Mouse (Mus musculus) MEL (cell line): ENCODE results near the gene Gli1. TPM values are rescaled to one million over a fixed set of nuclear protein-coding genes. Genes with fewer than 3 reads are reported as not detected.

Experiments
- DNase-seq: peaks from one replicate; pipeline ENCODE4 v3.0.0; 2011; ENCODE audit warnings: low read depth, low spot score
- H3K27ac ChIP-seq: 2 replicates; pipeline ENCODE4 v1.5.1; 2012; ENCODE audit warnings: low read depth, mild to moderate bottlenecking, control low read depth, low read length, moderate library complexity; ENCODE audit not compliant: control insufficient read depth
- H3K27me3 ChIP-seq, 2 experiments: fragments of 150-350 bp in 1 of 2; sonication (generic) in 1 of 2; 2 replicates each; pipeline ENCODE4 v1.6.1; 2012; ENCODE audit warnings: low read length in 2 of 2, mild to moderate bottlenecking in 2 of 2, improper control_type of control experiment in 1 of 2, moderate library complexity in 1 of 2; ENCODE audit not compliant: insufficient read depth in 2 of 2, control insufficient read depth in 1 of 2
- H3K36me3 ChIP-seq, 2 experiments: 2 replicates each; pipeline ENCODE4 v1.6.1; 2012 to 2014; ENCODE audit warnings: low read length in 2 of 2, improper control_type of control experiment in 1 of 2, inconsistent platforms in 1 of 2, mild to moderate bottlenecking in 1 of 2; ENCODE audit not compliant: insufficient read depth in 2 of 2, control insufficient read depth in 1 of 2
- H3K4me1 ChIP-seq, 2 experiments: fragments of 150-350 bp in 1 of 2; sonication (generic) in 1 of 2; 2 replicates each; pipeline ENCODE4 v1.6.1; 2012; ENCODE audit warnings: low read length in 2 of 2, improper control_type of control experiment in 1 of 2, mild to moderate bottlenecking in 1 of 2; ENCODE audit not compliant: insufficient read depth in 2 of 2, control insufficient read depth in 1 of 2
- H3K4me3 ChIP-seq, 2 experiments: fragments of 150-350 bp in 1 of 2; sonication (generic) in 1 of 2; 2 replicates each; pipeline ENCODE4 v1.5.1; 2012; ENCODE audit warnings: low read depth in 2 of 2, low read length in 2 of 2, mild to moderate bottlenecking in 2 of 2, moderate library complexity in 2 of 2, control low read depth in 1 of 2, improper control_type of control experiment in 1 of 2; ENCODE audit not compliant: control insufficient read depth in 1 of 2, insufficient read depth in 1 of 2
- H3K79me2 ChIP-seq: 2 replicates; pipeline ENCODE4 v1.6.1; 2012; ENCODE audit warnings: mild to moderate bottlenecking, low read length, moderate library complexity; ENCODE audit not compliant: control insufficient read depth, poor library complexity, insufficient read depth
- H3K9ac ChIP-seq: 2 replicates; pipeline ENCODE4 v1.6.1; 2012; ENCODE audit warnings: low read depth, mild to moderate bottlenecking, control low read depth, low read length, moderate library complexity; ENCODE audit not compliant: control insufficient read depth, poor library complexity, severe bottlenecking
- H3K9me3 ChIP-seq: fragments of 150-350 bp; sonication (generic); replicated peaks from 2 replicates; pipeline ENCODE4 v1.6.1; 2012; ENCODE audit warnings: mild to moderate bottlenecking, low read length, improper control_type of control experiment, moderate library complexity; ENCODE audit not compliant: insufficient read depth
- BHLHE40 ChIP-seq: IDR thresholded peaks from 2 replicates; pipeline ENCODE4 v1.6.1; 2012; ENCODE audit warnings: low read depth, mild to moderate bottlenecking, inconsistent platforms, low read length, improper control_type of control experiment, borderline replicate concordance
- ELF1 ChIP-seq: IDR thresholded peaks from 2 replicates; pipeline ENCODE4 v1.6.1; 2014; ENCODE audit warnings: low read depth, mild to moderate bottlenecking, inconsistent platforms, low read length, improper control_type of control experiment, moderate library complexity
- GATA1 ChIP-seq: IDR thresholded peaks from 2 replicates; pipeline ENCODE4 v1.6.1; 2011; ENCODE audit warnings: low read depth, low read length, improper control_type of control experiment
- KAT2A ChIP-seq: conservative IDR thresholded peaks from 2 replicates; pipeline ENCODE4 v1.6.1; 2012; ENCODE audit warnings: low read depth, low read length, improper control_type of control experiment, inconsistent platforms
- MAZ ChIP-seq: IDR thresholded peaks from 2 replicates; pipeline ENCODE4 v1.6.1; 2012; ENCODE audit warnings: low read depth, mild to moderate bottlenecking, inconsistent platforms, low read length, improper control_type of control experiment
- MEF2A ChIP-seq: IDR thresholded peaks from 2 replicates; pipeline ENCODE4 v1.6.1; 2014; ENCODE audit warnings: low read depth, mild to moderate bottlenecking, inconsistent platforms, low read length, improper control_type of control experiment; ENCODE audit not compliant: poor library complexity, insufficient replicate concordance, severe bottlenecking; ENCODE audit errors: extremely low read depth
- MYB ChIP-seq: IDR thresholded peaks from 2 replicates; pipeline ENCODE4 v1.6.1; 2011; ENCODE audit warnings: mild to moderate bottlenecking, low read depth, low read length, improper control_type of control experiment
- POLR2A ChIP-seq, 2 experiments: IDR thresholded peaks; 2 replicates each; pipeline ENCODE4 v1.6.1; 2011 to 2012; ENCODE audit warnings: low read length in 2 of 2, mild to moderate bottlenecking in 2 of 2, control low read depth in 1 of 2, improper control_type of control experiment in 1 of 2, low read depth in 1 of 2, moderate library complexity in 1 of 2; ENCODE audit not compliant: control insufficient read depth in 1 of 2, insufficient read depth in 1 of 2, poor library complexity in 1 of 2
- POLR2AphosphoS2 ChIP-seq: IDR thresholded peaks from 2 replicates; pipeline ENCODE4 v1.6.1; 2011; ENCODE audit warnings: low read length, improper control_type of control experiment
- POLR2AphosphoS5 ChIP-seq: IDR thresholded peaks from 2 replicates; pipeline ENCODE4 v1.6.1; 2012; ENCODE audit warnings: low read depth, borderline replicate concordance, mild to moderate bottlenecking, inconsistent platforms, low read length, moderate library complexity, mixed read lengths
- SIN3A ChIP-seq: IDR thresholded peaks from 2 replicates; pipeline ENCODE4 v1.6.1; 2012; ENCODE audit warnings: low read length, improper control_type of control experiment, inconsistent platforms
- ZNF384 ChIP-seq: IDR thresholded peaks from 2 replicates; pipeline ENCODE4 v1.6.1; 2012; ENCODE audit warnings: low read depth, mild to moderate bottlenecking, inconsistent platforms, low read length, improper control_type of control experiment
- polyA plus RNA-seq, 2 experiments: library from polyadenylated mRNA; stranded (reverse) in 1 of 2; unstranded in 1 of 2; fragments of >175 nt in 1 of 2; fragments of >200 nt in 1 of 2; gene quantifications; 2 replicates each; pipeline versions ENCODE4 v1.2.1 to v1.2.4; 2012; ENCODE audit warnings: low replicate concordance in 2 of 2, low read depth in 1 of 2; ENCODE audit not compliant: insufficient read length in 2 of 2, insufficient read depth in 1 of 2, missing spikeins in 1 of 2
- total RNA-seq: library from RNA; depleted of rRNA; stranded (reverse); fragments of 300-350 nt; gene quantifications from 2 replicates; pipeline ENCODE4 v1.2.3, GENCODE M21; 2012

Gli1 gene
- total and polyA plus RNA-seq, 3 experiments, result 1.3 to 8.0 TPM; not detected in 1

DNA sequence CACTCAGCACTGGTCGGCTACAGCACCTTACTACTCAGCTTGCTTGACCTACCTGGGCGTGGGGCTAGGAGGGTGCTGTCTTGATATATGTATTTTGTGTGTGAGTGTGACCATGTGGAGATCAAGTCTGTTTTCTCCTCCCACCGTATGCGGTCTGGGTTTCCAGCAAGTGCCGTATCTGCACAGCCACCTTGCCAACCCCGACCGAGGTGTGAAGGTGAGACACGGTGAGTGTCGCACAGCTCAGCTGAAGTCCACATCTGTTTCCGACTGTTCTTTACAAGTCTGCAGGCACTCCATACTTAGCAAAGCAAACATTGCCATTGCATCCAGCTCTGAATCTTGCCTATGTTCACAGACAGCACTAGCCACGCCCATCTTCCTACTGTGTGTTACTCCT is 38.6 kb downstream of the Gli1 start:
- Histone ChIP-seq H3K79me2 (peaks cover 3% of the 10 kb centered on the region; the same call in 1 of the 2 replicates), H3K4me1 (no peaks in the 10 kb centered on the region), H3K4me3 (no peak overlapping the region), H3K9ac (no peak overlapping the region), H3K27ac (no peak overlapping the region), H3K27me3 (no peaks in the 10 kb centered on the region), H3K36me3 (peaks cover 0 to 37% of the 10 kb centered on the region in 2 experiments; a peak in 2 of 4 replicates), H3K9me3 (no peaks in the 10 kb centered on the region)
- TF ChIP-seq BHLHE40, result no peak
- no peak for DNase-seq

DNA sequence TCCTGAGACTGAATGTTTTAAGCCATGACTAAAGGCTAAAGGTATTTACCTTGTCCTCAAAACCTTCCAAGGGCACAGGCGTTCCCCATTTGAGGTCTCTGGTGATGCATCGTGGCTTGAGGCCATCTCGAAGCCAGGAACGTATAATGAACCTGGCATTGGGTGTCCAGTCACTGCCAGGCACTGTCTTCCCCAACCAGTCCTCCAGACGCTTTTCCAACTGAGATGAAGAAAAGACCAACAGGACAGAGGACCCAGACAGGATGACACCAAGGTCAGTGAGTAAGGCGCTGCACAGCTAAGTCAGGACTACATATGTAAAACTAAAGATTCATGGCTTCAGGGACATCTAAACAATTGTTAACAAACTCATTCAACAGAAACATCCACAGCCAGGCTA is 41.4 kb downstream of the Gli1 start:
- no peak overlapping the region for H3K4me3 ChIP-seq
- TF ChIP-seq MAZ, result no peak
- TF ChIP-seq GATA1, result no peak
- TF ChIP-seq MYB, result no peak
- TF ChIP-seq ELF1, result no peak
- TF ChIP-seq MEF2A, result no peak
- TF ChIP-seq, all 39 proteins: peak for 0

DNA sequence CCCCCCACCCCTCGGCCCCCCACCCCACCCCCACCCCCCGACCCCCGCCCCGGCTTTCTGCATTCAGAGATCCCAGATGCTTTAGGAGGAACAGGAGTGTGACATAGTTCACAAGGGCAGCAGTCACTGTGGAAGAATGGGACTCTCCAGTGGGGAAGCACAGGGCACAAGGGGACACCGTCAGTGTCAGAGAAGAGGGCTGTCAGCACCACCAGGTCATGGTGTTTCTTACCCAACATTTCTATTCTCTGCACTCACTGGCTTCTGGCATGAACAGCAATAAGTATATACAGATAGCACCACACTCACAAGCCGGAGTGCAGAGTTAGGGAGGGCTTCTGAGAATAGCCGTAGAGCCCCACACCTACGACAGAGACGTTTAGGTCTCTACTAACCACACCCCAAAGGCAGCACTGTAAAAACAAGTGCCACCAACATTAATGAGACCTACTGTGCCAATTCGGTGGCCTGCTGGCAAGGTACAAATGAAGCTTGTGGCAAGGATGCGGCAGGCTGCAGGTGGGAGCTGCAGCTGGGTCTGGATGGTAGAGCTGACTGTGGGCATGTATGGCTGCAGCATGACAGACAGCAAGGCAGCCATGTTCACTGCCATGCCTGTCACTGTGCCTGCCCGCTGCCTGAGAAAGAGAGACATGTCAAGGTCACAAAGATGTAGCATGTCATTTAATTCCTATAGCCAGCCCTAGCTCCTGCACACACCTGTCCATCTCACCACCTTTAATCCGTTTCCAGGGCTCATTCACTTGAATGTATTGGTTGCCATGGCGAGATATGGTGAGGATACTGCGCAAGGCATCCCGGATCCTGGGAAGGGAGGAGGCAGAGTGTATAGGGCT is 44.5 kb downstream of the Gli1 start:
- Histone ChIP-seq H3K4me3 (no peak overlapping the region), H3K4me1 (peaks cover 0 to 13% of the 10 kb centered on the region in 2 experiments; a peak in 2 of 4 replicates), H3K27me3 (no peaks in the 10 kb centered on the region), H3K27ac (no peak overlapping the region), H3K79me2 (peaks cover 14% of the 10 kb centered on the region), H3K36me3 (peaks cover 14 to 33% of the 10 kb centered on the region in 2 experiments), H3K9ac (no peak overlapping the region), H3K9me3 (no peaks in the 10 kb centered on the region)
- TF ChIP-seq SIN3A, result peak; percentile 11; the same call in 1 of the 2 replicates
- no peak for TF ChIP-seq ZNF384
- no peak for TF ChIP-seq KAT2A
- TF ChIP-seq POLR2AphosphoS2, result peak; percentile 86
- peak; percentile 89 for TF ChIP-seq POLR2AphosphoS5
- TF ChIP-seq POLR2A (IDR thresholded peaks at IDR 0.05; ENCODE audit: control insufficient read depth in 1 of 2, insufficient read depth in 1 of 2, low read depth in 1 of 2, low read length in 2 of 2, poor library complexity in 1 of 2), result peak; percentile 53 to 62; a peak in 3 of 4 replicates
- no peak for DNase-seq

More for the DNA sequence above, 41.4 kb downstream of the Gli1 start:
- Histone ChIP-seq H3K4me1 (no peaks in the 10 kb centered on the region), H3K27ac (no peak overlapping the region), H3K79me2 (no peaks in the 10 kb centered on the region), H3K27me3 (no peaks in the 10 kb centered on the region), H3K9me3 (no peaks in the 10 kb centered on the region), H3K9ac (no peak overlapping the region), H3K36me3 (peaks cover 0 to 28% of the 10 kb centered on the region in 2 experiments; a peak in 2 of 4 replicates)
- DNase-seq, result no peak
